Mouse (Mus musculus): ENCODE data around the gene Ankrd17. TPM values are rescaled to one million over a fixed set of nuclear protein-coding genes. Genes with fewer than 3 reads are reported as not detected.

Gene Ankrd17
- polyA plus RNA-seq (2015; fragmentation: Nextera tagmentation; extraction: Ambion mirVana): 19.0 and 26.4 TPM in 2 replicates

DNA sequence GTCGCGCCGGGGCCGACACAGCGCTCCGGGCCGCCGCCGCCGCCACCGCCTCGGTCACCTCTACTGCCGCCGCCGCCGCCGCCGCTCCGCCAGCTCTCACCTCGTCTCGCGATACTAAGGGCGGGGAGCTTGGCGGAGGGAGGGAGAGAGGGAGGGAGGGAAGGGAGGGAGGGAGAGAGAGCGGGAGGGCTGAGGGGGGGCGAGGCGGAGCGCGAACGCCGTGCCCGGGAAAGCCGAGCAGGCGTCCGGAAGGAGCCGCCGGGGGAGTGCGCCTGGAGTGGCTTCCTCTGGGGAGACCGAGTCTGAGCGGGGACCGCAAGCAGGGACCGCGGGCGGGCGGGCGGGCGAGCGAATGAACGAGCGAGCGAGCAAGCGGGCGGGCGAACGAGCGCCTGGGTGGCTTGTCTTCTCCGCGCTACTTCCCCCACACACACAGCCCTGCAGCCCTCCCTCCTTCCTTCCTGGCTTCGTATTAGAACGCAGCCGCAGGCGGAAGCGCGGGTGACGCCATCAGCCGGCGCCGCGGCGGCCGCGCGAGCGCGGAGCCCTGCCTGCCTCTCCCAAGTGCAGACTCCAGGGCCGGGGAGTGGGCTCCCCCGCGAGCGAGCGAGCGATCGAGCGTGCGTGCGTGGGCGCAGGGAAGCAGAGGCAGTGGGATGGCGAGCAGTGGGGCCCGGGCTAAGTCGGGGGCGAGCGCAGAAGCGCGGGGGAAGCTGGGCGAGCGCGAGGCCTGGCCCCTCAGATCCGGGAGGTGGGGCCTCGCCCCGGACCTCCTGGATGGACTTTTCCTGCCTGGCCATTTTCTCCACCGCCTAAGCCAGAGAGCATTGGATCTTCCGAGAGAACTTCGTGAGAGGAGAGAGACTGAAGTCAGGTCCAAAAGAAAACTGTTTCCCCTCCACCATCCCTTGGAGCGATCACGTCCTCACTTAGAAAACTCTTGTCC lies at the start of gene Ankrd17:
Ankrd17 (minus strand) TSS at position 457 of the 946 bp plus-strand sequence.
- peak; percentile 91 for DNase-seq (ENCODE audit: low spot score)

GRCm38 (mm10) chr5:90414925-90415295 lies 48.5 kb upstream of the Ankrd17 start:
- DNase-seq (ENCODE audit: low spot score): no peak

DNA sequence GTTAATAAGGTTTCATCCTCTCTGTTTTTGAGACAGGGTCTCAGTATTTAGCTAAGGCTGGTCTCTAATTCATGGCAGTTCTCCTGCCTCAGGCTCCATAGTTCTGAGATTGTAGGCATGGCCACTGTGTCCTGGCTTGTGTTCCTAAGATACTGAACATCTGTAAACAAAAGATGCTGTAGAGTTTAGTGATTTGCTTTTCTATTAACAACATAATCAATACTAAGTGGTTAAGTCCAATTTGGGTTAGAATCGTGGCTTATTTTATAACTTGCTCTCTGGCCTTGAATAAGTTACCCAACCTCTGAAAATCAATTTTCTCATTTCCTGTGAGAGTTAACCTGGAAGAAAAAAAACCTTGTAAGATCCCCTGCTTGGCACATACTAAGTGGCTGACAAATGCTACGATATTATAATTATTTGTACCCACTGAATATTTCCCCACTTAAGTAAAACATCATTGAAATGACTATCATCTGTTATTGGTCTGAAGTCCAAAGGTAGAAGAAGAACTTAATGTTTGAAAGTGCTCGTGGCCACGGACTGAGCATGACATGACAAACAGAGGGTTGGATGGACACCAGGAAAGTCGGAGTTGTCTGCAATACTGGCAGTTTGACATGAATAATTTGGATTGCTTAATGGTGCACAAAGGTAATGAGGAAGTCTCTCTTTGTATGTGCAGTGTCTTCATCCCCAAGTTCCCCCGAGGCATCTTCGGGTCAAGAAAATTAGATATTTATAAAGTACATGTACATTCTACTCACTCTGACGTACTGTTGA lies 48.0 kb upstream of the Ankrd17 start:
- no peak for DNase-seq (ENCODE audit: low spot score)

- no peak for DNase-seq (ENCODE audit: low spot score)
Observed at GRCm38 (mm10) chr5:90405210-90405609, 38.8 kb upstream of the Ankrd17 start.

- DNase-seq (ENCODE audit: low spot score): no peak
Observed at GRCm38 (mm10) chr5:90396817-90397216, 30.4 kb upstream of the Ankrd17 start.

DNA sequence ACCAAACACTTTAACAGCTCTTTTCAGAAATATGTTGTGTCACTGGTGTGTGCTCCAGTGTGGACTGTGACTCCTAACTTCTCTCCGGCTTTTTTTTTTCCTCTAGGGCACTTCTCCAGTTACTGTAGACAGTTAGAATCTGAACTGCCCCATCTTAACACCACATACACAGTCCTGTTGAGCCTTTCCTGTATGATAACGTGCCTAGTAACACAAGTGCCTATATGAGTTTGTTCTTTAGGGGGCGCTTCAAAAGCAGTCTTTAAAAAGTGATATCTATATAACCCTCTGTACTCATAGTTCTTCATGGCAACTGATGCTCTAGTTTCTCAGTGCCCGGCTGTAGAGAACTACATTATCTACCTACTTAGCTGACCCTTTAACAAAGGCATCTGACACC lies 27.9 kb upstream of the Ankrd17 start:
- DNase-seq (ENCODE audit: low spot score): peak; percentile 27

GRCm38 (mm10) chr5:90393764-90394163 lies 27.4 kb upstream of the Ankrd17 start:
- no peak for DNase-seq (ENCODE audit: low spot score)

- DNase-seq (ENCODE audit: low spot score): peak; percentile 45
Observed at GRCm38 (mm10) chr5:90383080-90383479, 16.7 kb upstream of the Ankrd17 start.

- DNase-seq (ENCODE audit: low spot score): no peak
Observed at GRCm38 (mm10) chr5:90381458-90381857, 15.1 kb upstream of the Ankrd17 start.

DNA sequence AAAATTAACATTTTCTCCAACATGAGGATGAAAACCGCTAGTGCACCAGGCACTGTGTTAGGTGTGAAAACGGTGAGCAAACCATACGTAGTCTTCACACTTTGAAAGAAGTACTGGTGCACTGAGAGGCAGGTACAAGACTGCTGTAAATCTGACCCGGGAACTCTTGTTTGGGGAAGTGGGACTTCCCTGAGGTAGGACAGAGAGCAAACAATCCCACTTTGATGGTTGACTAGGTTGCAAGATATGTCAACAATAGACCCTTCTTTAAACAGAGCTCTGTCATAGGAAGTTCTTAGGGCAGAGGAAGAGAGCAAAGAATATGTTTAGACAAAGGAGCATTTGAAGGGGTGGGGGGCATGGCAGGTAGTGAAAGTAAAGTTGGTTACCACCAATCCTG lies 7.3 kb upstream of the Ankrd17 start:
- DNase-seq (ENCODE audit: low spot score): no peak

DNA sequence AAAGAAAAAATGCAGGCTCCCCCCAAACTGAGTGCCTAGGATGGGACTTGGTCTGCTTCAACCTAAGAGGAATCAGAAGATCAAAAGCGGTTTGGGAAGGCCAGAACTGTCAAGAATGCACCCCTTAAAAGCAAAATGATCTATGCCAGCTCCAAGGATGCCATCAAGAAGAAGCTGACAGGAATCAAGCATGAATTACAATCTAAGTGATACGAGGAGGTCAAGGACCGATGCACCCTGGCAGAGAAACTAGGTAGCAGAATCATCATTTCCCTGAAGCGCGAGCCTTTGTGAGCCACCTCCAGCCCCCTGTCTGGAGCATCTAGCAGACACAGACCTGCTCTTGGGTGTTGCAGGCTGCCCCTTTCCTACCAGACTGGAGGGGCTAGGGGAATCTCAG lies 4.0 kb upstream of the Ankrd17 start:
- no peak for DNase-seq (ENCODE audit: low spot score)

GRCm38 (mm10) chr5:90367067-90367303 lies 608 bp upstream of the Ankrd17 start, which contains the start of gene Gm9958:
TSS of gene Gm9958 (plus strand) at chr5:90367204.
- DNase-seq (ENCODE audit: low spot score): no peak

GRCm38 (mm10) chr5:90365141-90365951 lies 1.0 kb downstream of the Ankrd17 start:
- DNase-seq (ENCODE audit: low spot score): peak; percentile 53

DNA sequence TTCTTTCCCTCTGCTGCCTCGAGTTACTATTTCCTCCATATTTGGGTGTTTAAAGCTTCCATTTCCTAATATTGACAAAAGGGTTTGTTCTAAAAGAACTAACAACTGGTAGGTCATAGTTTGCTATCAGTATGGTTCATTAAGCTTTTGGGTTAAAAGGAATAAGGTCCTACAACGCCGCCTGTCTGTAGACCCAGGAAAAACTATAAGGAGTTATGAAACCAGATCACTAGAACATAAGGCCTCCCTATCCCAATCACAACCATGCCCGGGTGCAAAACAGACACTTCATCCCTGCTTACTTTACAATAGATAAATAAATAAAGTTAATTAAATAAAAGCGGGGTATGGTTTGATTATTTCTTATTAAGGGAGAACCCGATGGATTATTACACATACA lies 1.9 kb downstream of the Ankrd17 start:
- peak; percentile 68 for DNase-seq (ENCODE audit: low spot score)

GRCm38 (mm10) chr5:90355824-90356223 lies 10.6 kb downstream of the Ankrd17 start:
- no peak for DNase-seq (ENCODE audit: low spot score)

GRCm38 (mm10) chr5:90353552-90354317 lies 12.6 kb downstream of the Ankrd17 start:
- DNase-seq (ENCODE audit: low spot score): no peak

DNA sequence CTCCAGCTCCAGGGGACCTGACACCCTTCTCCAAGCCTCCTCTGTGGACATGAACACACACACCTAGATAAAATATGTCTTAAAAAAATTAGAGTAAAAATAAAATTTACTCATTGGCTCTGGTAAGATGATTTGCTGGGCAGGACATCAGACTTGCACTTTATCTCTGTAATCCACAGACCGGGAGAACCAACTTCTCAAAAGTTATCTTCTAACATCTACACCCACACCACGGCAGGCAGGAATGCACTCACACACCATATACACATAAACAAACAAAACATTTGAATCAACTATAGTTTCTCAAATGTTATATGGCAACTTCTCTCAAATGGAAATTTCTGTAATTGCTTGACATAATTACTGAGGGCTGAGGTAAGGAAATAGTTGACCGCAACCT lies 19.5 kb downstream of the Ankrd17 start:
- no peak for DNase-seq (ENCODE audit: low spot score)

DNA sequence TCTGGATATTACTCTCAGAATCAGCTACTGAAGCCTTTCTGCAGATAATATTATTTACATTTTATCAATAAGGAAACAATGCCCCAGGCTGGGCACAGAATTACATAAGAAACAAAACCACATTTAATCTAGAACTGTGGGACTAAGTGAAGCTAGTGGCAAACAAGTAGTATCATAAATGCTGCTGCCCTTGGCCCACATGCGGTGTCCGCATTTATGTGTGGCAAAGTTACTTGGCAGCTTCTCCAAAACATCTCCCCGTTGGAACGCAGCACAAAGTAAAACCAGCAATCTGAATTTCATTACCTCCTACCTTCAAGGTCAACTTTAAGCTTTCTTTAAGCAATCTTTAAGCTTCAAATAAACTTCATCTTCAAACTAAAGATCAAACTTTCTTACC lies 25.5 kb downstream of the Ankrd17 start:
- no peak for DNase-seq (ENCODE audit: low spot score)

- no peak for DNase-seq (ENCODE audit: low spot score)
Observed at GRCm38 (mm10) chr5:90339953-90340343, 26.4 kb downstream of the Ankrd17 start.

GRCm38 (mm10) chr5:90339129-90339952 lies 27.0 kb downstream of the Ankrd17 start:
- peak; percentile 20 for DNase-seq (ENCODE audit: low spot score)

Measured in thymus, postnatal 0 days (tissue).